Mouse (Mus musculus) brown adipose tissue, adult 24 weeks (tissue): ENCODE results near the gene Foxi2. TPM values are rescaled to one million over a fixed set of nuclear protein-coding genes. Genes with fewer than 3 reads are reported as not detected.

ENCODE experiments used
- H3K27ac ChIP-seq: fragments of 200-500 bp; replicated peaks from 2 replicates; pipeline ENCODE4 v1.5.1; 2012; ENCODE audit warnings: low read depth, mild to moderate bottlenecking, low read length
- H3K4me1 ChIP-seq: fragments of 200-500 bp; 2 replicates; pipeline ENCODE4 v1.6.1; 2012; ENCODE audit warnings: low read length, mixed read lengths; ENCODE audit not compliant: control insufficient read depth, insufficient read depth, insufficient read length
- H3K4me3 ChIP-seq: fragments of 200-500 bp; 2 replicates; pipeline ENCODE4 v1.5.1; 2012; ENCODE audit warnings: low read depth, mild to moderate bottlenecking, low read length, moderate library complexity; ENCODE audit not compliant: insufficient read depth
- polyA plus RNA-seq: library from polyadenylated mRNA; stranded (reverse); fragments of >200 nt; gene quantifications from 2 replicates; pipeline ENCODE4 v1.2.4, GENCODE M21; 2012; ENCODE audit not compliant: missing spikeins, insufficient read depth, insufficient read length

Gene Foxi2
- not detected in 2 replicates for polyA plus RNA-seq

- H3K27ac ChIP-seq, result no peak within 1 kb of the TSS
- no peaks in the 10 kb centered on the region for H3K4me1 ChIP-seq
- no peak within 1 kb of the TSS for H3K4me3 ChIP-seq
These were observed at the start of gene Foxi2 for GRCm38 (mm10) chr7:135410237-135410965. TSS of gene Foxi2 (plus strand) at chr7:135410308.

- Histone ChIP-seq H3K27ac (no peak overlapping the region), H3K4me1 (no peaks in the 10 kb centered on the region), H3K4me3 (no peak overlapping the region)
These were observed 45.5 kb upstream of the Foxi2 start for GRCm38 (mm10) chr7:135364606-135365005.

GRCm38 (mm10) chr7:135376048-135376447 lies 34.1 kb upstream of the Foxi2 start:
- Histone ChIP-seq H3K4me3 (no peak overlapping the region), H3K27ac (no peak overlapping the region)

GRCm38 (mm10) chr7:135376932-135377331 lies 33.2 kb upstream of the Foxi2 start:
- Histone ChIP-seq H3K27ac (no peak overlapping the region), H3K4me1 (no peaks in the 10 kb centered on the region), H3K4me3 (no peak overlapping the region)

More at GRCm38 (mm10) chr7:135376048-135376447, 34.1 kb upstream of the Foxi2 start:
- no peaks in the 10 kb centered on the region for H3K4me1 ChIP-seq

GRCm38 (mm10) chr7:135378331-135378730 lies 31.8 kb upstream of the Foxi2 start:
- H3K4me3 ChIP-seq, result no peak overlapping the region
- H3K4me1 ChIP-seq, result no peaks in the 10 kb centered on the region
- H3K27ac ChIP-seq, result no peak overlapping the region

- Histone ChIP-seq H3K4me1 (no peaks in the 10 kb centered on the region), H3K27ac (no peak overlapping the region), H3K4me3 (no peak overlapping the region)
These were observed 21.1 kb upstream of the Foxi2 start for GRCm38 (mm10) chr7:135389039-135389438.

- no peak overlapping the region for H3K4me3 ChIP-seq
- no peak overlapping the region for H3K27ac ChIP-seq
- no peaks in the 10 kb centered on the region for H3K4me1 ChIP-seq
These were observed 17.1 kb upstream of the Foxi2 start for GRCm38 (mm10) chr7:135392949-135393542.

- no peaks in the 10 kb centered on the region for H3K4me1 ChIP-seq
- H3K27ac ChIP-seq, result no peak overlapping the region
- H3K4me3 ChIP-seq, result no peak overlapping the region
These were observed 15.7 kb upstream of the Foxi2 start for GRCm38 (mm10) chr7:135394436-135394835.

GRCm38 (mm10) chr7:135395242-135395641 lies 14.9 kb upstream of the Foxi2 start:
- Histone ChIP-seq H3K4me3 (no peak overlapping the region), H3K4me1 (no peaks in the 10 kb centered on the region)

GRCm38 (mm10) chr7:135397096-135397495 lies 13.0 kb upstream of the Foxi2 start:
- Histone ChIP-seq H3K27ac (no peak overlapping the region), H3K4me3 (no peak overlapping the region), H3K4me1 (no peaks in the 10 kb centered on the region)

More at GRCm38 (mm10) chr7:135395242-135395641, 14.9 kb upstream of the Foxi2 start:
- H3K27ac ChIP-seq, result no peak overlapping the region

GRCm38 (mm10) chr7:135397874-135398273 lies 12.2 kb upstream of the Foxi2 start:
- Histone ChIP-seq H3K4me1 (no peaks in the 10 kb centered on the region), H3K27ac (no peak overlapping the region), H3K4me3 (no peak overlapping the region)

- Histone ChIP-seq H3K4me1 (no peaks in the 10 kb centered on the region), H3K4me3 (no peak overlapping the region), H3K27ac (no peak overlapping the region)
These were observed 6.7 kb upstream of the Foxi2 start for GRCm38 (mm10) chr7:135403416-135403815.

GRCm38 (mm10) chr7:135406761-135407160 lies 3.3 kb upstream of the Foxi2 start:
- Histone ChIP-seq H3K4me1 (no peaks in the 10 kb centered on the region), H3K4me3 (no peak overlapping the region), H3K27ac (no peak overlapping the region)

- H3K4me1 ChIP-seq, result no peaks in the 10 kb centered on the region
- no peak overlapping the region for H3K4me3 ChIP-seq
- H3K27ac ChIP-seq, result no peak overlapping the region
These were observed 1.6 kb upstream of the Foxi2 start for GRCm38 (mm10) chr7:135408501-135408900.

GRCm38 (mm10) chr7:135412357-135412756 lies 2.2 kb downstream of the Foxi2 start:
- Histone ChIP-seq H3K4me1 (no peaks in the 10 kb centered on the region), H3K27ac (no peak overlapping the region), H3K4me3 (no peak overlapping the region)

GRCm38 (mm10) chr7:135428840-135429239 lies 18.7 kb downstream of the Foxi2 start:
- no peak overlapping the region for H3K27ac ChIP-seq
- H3K4me1 ChIP-seq, result no peaks in the 10 kb centered on the region

More at GRCm38 (mm10) chr7:135428840-135429239, 18.7 kb downstream of the Foxi2 start:
- no peak overlapping the region for H3K4me3 ChIP-seq
